Mouse (Mus musculus) CH12.LX (cell line): ENCODE data around the gene Zbtb8b.

Source experiments
- CHD1 ChIP-seq: IDR thresholded peaks from 2 replicates; pipeline ENCODE4 v1.6.1; 2012; ENCODE audit warnings: low read depth, low read length, improper control_type of control experiment, inconsistent platforms
- CHD2 ChIP-seq: IDR thresholded peaks from 2 replicates; pipeline ENCODE4 v1.6.1; 2011; ENCODE audit warnings: low read length, improper control_type of control experiment
- CTCF ChIP-seq, 2 experiments: IDR thresholded peaks in 1 of 2; conservative IDR thresholded peaks in 1 of 2; 2 replicates each; pipeline ENCODE4 v1.5.1; 2011 to 2012; ENCODE audit warnings: low read depth in 2 of 2, low read length in 2 of 2, improper control_type of control experiment in 1 of 2, inconsistent platforms in 1 of 2, mild to moderate bottlenecking in 1 of 2, moderate library complexity in 1 of 2
- E2F4 ChIP-seq: IDR thresholded peaks from 2 replicates; pipeline ENCODE4 v1.6.1; 2011; ENCODE audit warnings: low read depth, low read length, improper control_type of control experiment; ENCODE audit not compliant: insufficient replicate concordance
- EP300 ChIP-seq: IDR thresholded peaks from 2 replicates; pipeline ENCODE4 v1.6.1; 2011; ENCODE audit warnings: low read length, improper control_type of control experiment
- KAT2A ChIP-seq: IDR thresholded peaks from 2 replicates; pipeline ENCODE4 v1.6.1; 2012; ENCODE audit warnings: low read length, improper control_type of control experiment, inconsistent platforms; ENCODE audit not compliant: insufficient replicate concordance
- MEF2A ChIP-seq: IDR thresholded peaks from 2 replicates; pipeline ENCODE4 v1.6.1; 2014; ENCODE audit warnings: low read depth, mild to moderate bottlenecking, inconsistent platforms, low read length, improper control_type of control experiment, borderline replicate concordance
- POLR2A ChIP-seq: IDR thresholded peaks from 2 replicates; pipeline ENCODE4 v1.6.1; 2011; ENCODE audit warnings: low read depth, mild to moderate bottlenecking, improper control_type of control experiment, low read length
- RCOR1 ChIP-seq: conservative IDR thresholded peaks from 2 replicates; pipeline ENCODE4 v1.6.1; 2012; ENCODE audit warnings: low read depth, mild to moderate bottlenecking, inconsistent platforms, low read length, improper control_type of control experiment
- SIN3A ChIP-seq: IDR thresholded peaks from 2 replicates; pipeline ENCODE4 v1.6.1; 2012; ENCODE audit warnings: low read length, improper control_type of control experiment, inconsistent platforms
- USF1 ChIP-seq: IDR thresholded peaks from 2 replicates; pipeline ENCODE4 v1.6.1; 2014; ENCODE audit warnings: low read depth, mild to moderate bottlenecking, inconsistent platforms, low read length, improper control_type of control experiment

GRCm38 (mm10) chr4:129415892-129416291 lies 24.8 kb downstream of the Zbtb8b start:
- TF ChIP-seq EP300 (no peak), POLR2A (no peak), E2F4 (no peak), CHD2 (no peak), RCOR1 (no peak), MEF2A (no peak), CHD1 (no peak), KAT2A (no peak), SIN3A (no peak), USF1 (no peak), CTCF (conservative IDR thresholded peaks at IDR 0.05 in 1 of 2, IDR thresholded peaks at IDR 0.05 in 1 of 2; ENCODE audit: low read depth in 2 of 2, low read length in 2 of 2) (no peak)
